Mouse (Mus musculus): Measurements from ENCODE around the gene Smpdl3a.
A peak's percentile ranks its signal among the peaks of the same experiment; 100 is the strongest.

The Smpdl3a gene

GRCm38 (mm10) chr10:57794018-57794417 lies at the start of gene Smpdl3a:
TSS of gene Smpdl3a (plus strand) at chr10:57794335.
- DNase-seq (ENCODE audit: low read depth, low spot score) = no peak

GRCm38 (mm10) chr10:57745452-57745851 lies 48.7 kb upstream of the Smpdl3a start:
- no peak for DNase-seq (ENCODE audit: low read depth, low spot score)

GRCm38 (mm10) chr10:57747127-57747526 lies 47.0 kb upstream of the Smpdl3a start:
- DNase-seq (ENCODE audit: low read depth, low spot score) = peak; percentile 61

DNA sequence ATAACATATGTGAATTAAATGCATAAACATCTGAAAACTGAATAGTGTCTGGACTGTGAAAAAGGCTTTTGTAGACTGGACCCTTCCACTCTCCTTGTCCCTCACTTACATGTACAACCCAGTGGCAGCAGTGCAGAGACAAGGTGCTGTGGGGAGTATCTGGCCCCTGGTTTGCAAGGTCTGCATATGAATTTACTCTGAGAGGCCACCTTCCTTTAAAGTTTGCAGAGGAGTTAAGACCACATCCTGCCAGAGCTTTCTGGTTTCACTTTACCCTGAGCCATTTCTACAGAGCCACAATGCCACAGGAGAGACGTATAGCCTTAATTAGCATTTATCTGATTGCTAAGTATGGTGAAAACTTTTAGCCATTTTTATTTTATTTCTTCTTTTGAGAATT lies 40.8 kb upstream of the Smpdl3a start:
- DNase-seq (ENCODE audit: low read depth, low spot score) = peak; percentile 84

DNA sequence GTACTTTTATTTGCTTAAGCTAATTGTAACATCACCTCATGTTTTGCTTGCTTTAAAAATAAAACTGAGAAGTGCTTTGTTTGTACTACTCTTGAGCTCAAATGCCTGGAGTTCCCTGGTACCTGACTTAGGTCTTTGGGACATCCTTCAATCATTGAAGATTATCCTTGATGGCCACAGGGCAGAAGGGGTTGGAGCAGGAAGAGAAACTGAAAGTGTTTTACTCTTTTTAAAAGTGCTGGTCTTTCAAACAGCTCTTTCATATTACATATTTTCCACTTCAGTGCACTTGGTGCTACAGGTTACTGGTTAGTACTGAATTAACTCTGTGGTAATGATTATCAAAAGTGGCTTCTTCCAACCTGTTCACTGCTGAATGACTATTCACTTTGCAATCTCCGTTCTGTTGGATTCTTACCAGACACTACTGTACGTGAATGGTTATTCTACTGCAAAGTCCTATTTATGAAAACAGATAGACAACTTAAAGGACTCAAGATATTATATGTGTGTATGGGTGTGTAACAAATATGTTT lies 38.9 kb upstream of the Smpdl3a start:
- peak; percentile 17 for DNase-seq (ENCODE audit: low read depth, low spot score)

- DNase-seq (ENCODE audit: low read depth, low spot score) = no peak
Measured at GRCm38 (mm10) chr10:57758999-57759398, 35.1 kb upstream of the Smpdl3a start.

GRCm38 (mm10) chr10:57760694-57761093 lies 33.4 kb upstream of the Smpdl3a start:
- DNase-seq (ENCODE audit: low read depth, low spot score) = peak; percentile 28

DNA sequence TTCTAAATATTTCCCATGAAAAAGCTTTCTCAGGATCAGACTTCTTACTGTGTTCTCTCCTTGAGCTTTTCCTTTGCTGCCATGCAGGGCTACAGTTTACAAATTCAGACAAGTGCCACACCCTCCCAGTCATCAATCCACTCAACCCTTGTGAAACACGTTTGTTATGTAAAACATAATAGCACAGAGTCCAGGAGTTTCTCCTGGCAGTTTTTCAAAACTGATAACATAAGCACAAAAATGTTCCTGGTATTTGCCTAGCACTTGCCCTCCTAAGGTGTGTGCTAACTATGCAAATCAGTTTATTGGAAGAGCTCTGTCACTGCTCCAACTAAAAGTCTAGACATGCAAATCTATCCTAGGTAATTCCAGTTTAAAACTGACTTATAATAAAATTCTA lies 31.1 kb upstream of the Smpdl3a start:
- DNase-seq (ENCODE audit: low read depth, low spot score) = no peak

DNA sequence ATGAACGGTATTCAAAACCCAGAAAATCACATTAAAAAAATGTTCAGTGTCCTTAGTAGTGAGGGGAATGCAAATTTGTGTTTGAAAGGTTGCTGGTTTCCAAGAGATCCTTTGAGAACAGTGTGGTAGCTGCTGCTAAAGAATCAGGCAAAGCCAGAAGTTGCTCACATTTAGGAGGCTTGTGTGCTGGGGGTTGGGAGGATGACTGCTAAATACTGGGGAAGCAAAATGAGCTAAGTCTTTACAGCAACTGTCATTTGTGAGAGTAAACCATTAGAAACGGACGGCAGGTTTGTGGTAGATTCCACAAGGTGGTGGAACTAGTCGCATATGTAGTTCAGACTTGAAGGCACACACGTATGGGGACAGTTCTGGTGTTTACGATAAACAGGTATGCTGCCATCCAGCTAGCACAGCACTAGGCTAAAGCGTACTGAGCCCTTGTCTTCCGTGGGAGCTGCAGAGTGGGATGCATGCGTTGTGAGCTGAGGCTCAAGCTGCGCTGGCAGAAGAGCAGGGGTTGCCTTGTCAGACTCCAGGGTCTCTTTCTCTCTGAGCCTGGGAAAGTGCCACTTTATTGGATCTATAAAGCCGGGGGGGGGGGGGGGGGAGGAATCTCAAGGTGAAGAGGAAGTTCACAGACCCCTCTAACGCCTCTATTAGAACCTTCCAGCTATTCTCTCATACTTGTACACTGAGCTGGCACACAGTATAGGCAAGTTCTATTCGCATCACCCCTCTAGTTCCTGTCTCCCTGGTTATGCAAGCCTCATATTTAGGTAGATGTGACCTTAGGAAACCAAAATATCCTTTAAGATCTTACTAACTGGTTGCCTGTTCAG lies 10.6 kb upstream of the Smpdl3a start:
- no peak for DNase-seq (ENCODE audit: low read depth, low spot score)

DNA sequence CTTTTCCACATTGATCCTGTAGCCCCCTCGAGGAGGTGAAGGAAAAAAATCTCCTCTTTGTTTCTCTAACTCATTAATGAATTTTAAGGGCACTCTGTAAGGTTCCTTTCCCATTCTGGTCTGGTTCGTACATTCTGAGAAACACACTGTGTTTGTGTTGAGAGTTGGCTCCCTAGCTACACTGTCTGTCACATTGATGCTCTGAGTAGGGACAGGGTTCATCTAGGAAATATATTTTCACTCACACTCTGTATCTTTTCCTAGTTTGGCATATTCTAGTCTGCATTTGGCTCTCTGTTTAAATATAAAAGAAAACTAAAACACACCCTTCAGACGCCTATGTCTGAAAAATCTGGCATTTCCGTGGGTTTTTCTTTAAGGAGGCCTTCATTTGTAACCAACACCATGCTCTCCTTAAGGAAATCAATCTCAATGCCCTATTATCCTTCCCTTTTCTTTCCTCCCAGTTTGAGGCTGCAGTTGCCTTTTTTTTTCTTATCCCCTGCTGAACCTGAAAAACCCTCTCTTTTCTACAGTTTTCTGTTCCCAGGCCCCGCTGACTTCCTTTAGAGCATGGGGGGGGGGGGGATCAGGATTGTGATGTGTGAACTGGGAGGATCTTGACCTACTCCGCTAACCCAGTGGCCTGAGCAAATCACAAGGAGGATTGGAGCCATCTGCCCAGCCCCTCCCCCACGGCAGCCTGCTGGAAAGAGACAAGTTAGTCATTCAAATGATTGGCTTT lies 9.8 kb upstream of the Smpdl3a start:
- DNase-seq (ENCODE audit: low read depth, low spot score) = no peak

DNA sequence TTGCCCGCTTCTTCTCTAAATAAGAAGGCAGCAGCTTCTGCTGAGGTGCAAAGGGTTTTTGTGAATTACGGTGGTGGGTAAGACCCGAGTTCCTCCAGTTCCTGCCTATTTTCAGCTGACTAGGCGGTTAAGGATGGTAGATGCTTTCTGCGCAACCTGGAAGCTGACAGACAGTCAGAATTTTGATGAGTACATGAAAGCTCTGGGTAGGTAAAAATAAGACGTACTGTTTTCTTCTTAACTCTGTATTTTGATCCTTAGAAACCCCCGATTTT lies 9.3 kb upstream of the Smpdl3a start, which contains the start of gene Fabp7:
Gene Fabp7 (plus strand): TSS at position 6 of the 275 bp plus-strand sequence.
- DNase-seq (ENCODE audit: low read depth, low spot score) = no peak

- DNase-seq (ENCODE audit: low read depth, low spot score) = no peak
Measured at GRCm38 (mm10) chr10:57785552-57785951, 8.6 kb upstream of the Smpdl3a start.

DNA sequence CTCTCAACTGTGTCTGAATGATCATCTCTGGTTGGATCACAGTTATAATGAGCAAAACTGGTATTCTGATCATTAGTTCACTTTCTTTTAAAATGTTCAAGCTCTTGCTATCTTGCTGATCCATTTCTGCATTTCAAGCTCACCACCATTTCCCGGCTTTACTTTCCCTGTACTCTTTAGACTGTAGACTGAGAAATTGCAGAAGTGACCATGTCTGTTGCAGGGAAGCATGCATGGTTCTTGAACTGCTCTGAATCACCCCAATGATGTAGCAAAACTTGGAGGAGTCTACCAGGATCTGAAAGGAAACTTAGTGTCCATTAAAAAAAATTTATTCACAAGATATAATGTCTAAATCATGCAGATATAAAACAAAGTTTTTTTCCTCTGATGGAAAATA lies 1.2 kb upstream of the Smpdl3a start:
- DNase-seq (ENCODE audit: low read depth, low spot score) = no peak

DNA sequence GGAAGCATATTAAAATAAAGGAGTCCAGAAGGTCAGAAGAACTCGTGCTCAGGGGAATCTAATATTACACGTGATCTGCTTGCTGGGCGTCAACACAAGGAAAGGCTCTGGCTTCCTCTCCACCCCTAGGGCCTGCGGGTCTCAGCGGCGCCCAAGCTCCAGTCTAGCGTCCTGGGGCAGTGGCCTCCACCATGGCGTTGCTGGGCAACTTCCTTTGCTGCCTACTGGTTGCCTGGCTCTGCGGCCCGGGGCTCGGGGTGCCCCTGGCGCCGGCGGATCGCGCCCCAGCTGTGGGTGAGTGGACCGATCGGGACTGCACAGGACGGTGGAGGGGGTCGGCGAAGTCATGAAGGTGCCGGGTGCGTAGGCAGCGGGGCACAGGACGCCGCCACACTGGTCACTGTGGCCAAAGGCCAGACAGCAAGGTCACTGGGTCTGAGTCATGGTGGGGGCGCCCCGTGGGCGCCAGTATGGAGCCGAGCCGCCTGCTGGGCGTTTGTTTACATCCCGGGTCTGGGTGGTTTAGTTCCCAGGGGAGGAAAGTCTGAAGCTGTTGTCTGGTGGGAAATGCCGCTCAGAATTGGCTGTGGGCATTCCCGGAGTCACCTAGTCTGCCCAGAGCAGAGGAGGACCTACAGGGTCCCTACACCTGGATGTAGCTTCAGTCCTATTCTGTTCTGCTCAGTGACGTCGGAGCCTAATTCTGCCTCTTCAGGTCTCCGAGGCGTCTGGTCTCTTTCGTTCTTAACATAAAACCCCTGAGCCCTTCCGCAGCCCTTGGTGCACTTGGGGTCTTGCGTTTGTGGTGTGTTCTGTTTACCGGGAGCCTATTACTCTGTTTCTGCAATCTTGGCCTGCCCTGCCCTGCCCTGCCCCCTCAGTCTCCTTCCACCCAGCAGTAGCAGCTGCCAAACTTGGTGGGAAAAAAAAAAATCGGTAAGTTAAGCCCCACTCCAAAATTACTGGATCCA lies 641 bp downstream of the Smpdl3a start:
- peak; percentile 55 for DNase-seq (ENCODE audit: low read depth, low spot score)

- peak; percentile 35 for DNase-seq (ENCODE audit: low read depth, low spot score)
Measured at GRCm38 (mm10) chr10:57795542-57795941, 1.4 kb downstream of the Smpdl3a start.

- DNase-seq (ENCODE audit: low read depth, low spot score) = peak; percentile 76
Measured at GRCm38 (mm10) chr10:57796057-57796456, 1.9 kb downstream of the Smpdl3a start.

DNA sequence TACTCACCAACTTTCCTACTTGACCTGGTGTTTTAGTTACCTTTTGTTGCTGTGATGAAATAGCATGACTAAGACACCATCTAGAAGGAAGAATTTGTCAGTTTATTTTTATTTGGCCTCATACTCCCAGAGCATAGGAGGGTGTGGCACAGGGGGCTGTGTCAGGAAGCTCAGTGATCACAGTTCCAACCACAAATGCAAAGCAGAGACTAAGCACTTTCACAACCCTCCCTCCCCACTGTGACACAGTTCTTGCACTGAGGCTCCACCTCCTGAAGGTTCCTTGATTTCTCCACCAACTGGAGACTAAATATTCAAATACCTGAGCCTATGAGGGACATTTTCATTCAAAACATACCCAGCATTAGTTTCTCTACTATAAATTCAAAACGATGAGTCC lies 5.4 kb downstream of the Smpdl3a start:
- peak; percentile 57 for DNase-seq (ENCODE audit: low read depth, low spot score)

GRCm38 (mm10) chr10:57807754-57808153 lies 13.6 kb downstream of the Smpdl3a start:
- DNase-seq (ENCODE audit: low read depth, low spot score) = no peak

DNA sequence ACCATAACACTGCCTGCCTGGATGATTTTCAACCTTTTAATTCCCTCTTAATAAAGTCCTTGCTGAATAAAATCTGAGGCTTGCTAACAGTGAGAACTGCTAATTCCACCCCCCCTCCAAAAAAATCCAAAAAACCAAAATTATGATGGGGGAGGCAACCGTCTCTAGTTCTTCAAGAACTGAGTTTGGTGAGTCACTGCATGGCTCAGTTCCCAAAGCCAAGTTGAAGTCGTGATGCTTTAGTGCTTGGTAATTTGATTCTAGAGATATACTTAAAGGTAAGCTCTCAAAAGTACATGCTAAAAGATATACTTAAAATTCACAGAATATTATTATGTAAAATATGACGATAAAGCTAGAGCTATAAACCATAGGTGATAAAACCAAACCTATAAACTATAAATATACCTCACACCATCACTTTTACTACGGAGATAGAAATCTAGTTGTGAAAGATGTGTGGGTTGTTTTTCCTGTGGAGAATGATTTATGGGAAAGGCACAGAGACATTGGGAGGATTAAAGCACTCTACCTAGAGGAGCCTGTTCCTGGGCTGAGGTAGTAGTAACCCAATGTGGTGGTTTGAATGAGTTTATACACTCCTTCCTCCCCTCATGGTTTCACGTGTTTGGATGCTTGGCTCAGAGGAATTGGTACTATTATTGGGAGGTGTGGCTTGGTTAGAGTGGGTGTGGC lies 18.2 kb downstream of the Smpdl3a start:
- no peak for DNase-seq (ENCODE audit: low read depth, low spot score)

DNA sequence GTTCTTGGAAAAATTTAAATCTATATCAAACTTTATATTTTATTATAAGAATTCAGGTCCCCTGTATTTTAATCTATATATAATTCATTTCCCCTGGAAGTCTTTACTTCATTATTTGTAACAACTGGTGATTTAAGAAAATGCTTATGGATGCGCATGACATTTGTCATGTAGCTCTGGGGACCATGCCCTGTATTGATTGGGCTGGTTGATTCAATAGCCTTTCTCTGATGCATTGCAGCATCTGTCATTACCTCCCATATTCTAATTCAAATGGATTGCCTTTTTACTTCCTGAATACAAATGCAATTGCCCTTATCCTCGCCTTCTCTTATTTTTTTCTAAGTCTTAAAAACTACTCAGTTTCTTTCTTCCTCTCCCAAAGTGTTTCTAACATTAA lies 20.2 kb downstream of the Smpdl3a start:
- no peak for DNase-seq (ENCODE audit: low read depth, low spot score)

GRCm38 (mm10) chr10:57815869-57816268 lies 21.7 kb downstream of the Smpdl3a start:
- DNase-seq (ENCODE audit: low read depth, low spot score) = no peak

Measured in CD4-positive helper T cell, adult 2 months (primary cell).